Mouse (Mus musculus) cortical plate, adult 2 months (tissue): ENCODE data around the gene Rasal3. TPM values are rescaled to one million over a fixed set of nuclear protein-coding genes. Genes with fewer than 3 reads are reported as not detected.

ENCODE experiments used
- H3K27ac ChIP-seq: fragments of 200-500 bp; 2 replicates; pipeline ENCODE4 v1.5.1; 2012; ENCODE audit warnings: low read length, control low read depth, inconsistent platforms; ENCODE audit not compliant: insufficient read depth
- H3K4me1 ChIP-seq: fragments of 200-500 bp; 2 replicates; pipeline ENCODE4 v1.6.1; 2011; ENCODE audit warnings: low read length; ENCODE audit not compliant: control insufficient read depth, insufficient read depth
- H3K4me3 ChIP-seq: fragments of 200-500 bp; 2 replicates; pipeline ENCODE4 v1.5.1; 2011; ENCODE audit warnings: mild to moderate bottlenecking, low read length, control low read depth; ENCODE audit not compliant: insufficient read depth
- CTCF ChIP-seq: fragments of 200-500 bp; IDR thresholded peaks from 2 replicates; pipeline ENCODE4 v1.5.1; 2011; ENCODE audit warnings: mild to moderate bottlenecking, control low read depth, low read length; ENCODE audit not compliant: insufficient read depth; ENCODE audit errors: extremely low read depth
- POLR2A ChIP-seq: fragments of 200-500 bp; IDR thresholded peaks from 2 replicates; pipeline ENCODE4 v1.6.1; 2011; ENCODE audit warnings: mild to moderate bottlenecking, low read length, control low read depth; ENCODE audit not compliant: insufficient read depth; ENCODE audit errors: extremely low read depth
- polyA plus RNA-seq: library from polyadenylated mRNA; depleted of rRNA; stranded (reverse); fragments of >200 nt; gene quantifications from 2 replicates; pipeline ENCODE4 v1.2.3, GENCODE M21; 2012; rRNA removed

The Rasal3 gene
- polyA plus RNA-seq, 1 experiment, result 4.8 TPM

- H3K4me3 ChIP-seq, result peak overlapping the region; percentile 89; the same call in 1 of the 2 replicates
- no peak for TF ChIP-seq POLR2A
- no peak for TF ChIP-seq CTCF
- no peak overlapping the region for H3K27ac ChIP-seq
- peaks cover 4% of the 10 kb centered on the region; the same call in 1 of the 2 replicates for H3K4me1 ChIP-seq
These were observed 55.0 kb downstream of the Rasal3 start for GRCm38 (mm10) chr17:32348406-32348805.

GRCm38 (mm10) chr17:32341102-32341501 is 62.3 kb downstream of the Rasal3 start:
- Histone ChIP-seq H3K4me3 (no peak overlapping the region), H3K27ac (no peak overlapping the region; the same call in 1 of the 2 replicates), H3K4me1 (peaks cover 1% of the 10 kb centered on the region; the same call in 1 of the 2 replicates)
- TF ChIP-seq POLR2A, result no peak
- no peak for TF ChIP-seq CTCF

Other genes starting within 250 kb of the Rasal3 start
- 7.5 and 7.8 TPM in 2 replicates for gene Notch3, start 236.7 kb downstream of the Rasal3 start, polyA plus RNA-seq
- gene Ephx3, start 214.0 kb downstream of the Rasal3 start, polyA plus RNA-seq, result 0.56 and 0.91 TPM in 2 replicates
- 43.5 and 43.9 TPM in 2 replicates for gene Brd4, start 118.9 kb downstream of the Rasal3 start, polyA plus RNA-seq
- gene Akap8, start 82.3 kb downstream of the Rasal3 start, polyA plus RNA-seq, result 87.3 and 95.9 TPM in 2 replicates
- gene Akap8l, start 53.0 kb downstream of the Rasal3 start, polyA plus RNA-seq, result 363 and 441 TPM in 2 replicates
- gene Wiz, start 14.1 kb downstream of the Rasal3 start, polyA plus RNA-seq, result 36.9 and 37.8 TPM in 2 replicates
- not detected in 2 replicates for gene Pglyrp2, start 20.6 kb upstream of the Rasal3 start, polyA plus RNA-seq
- gene Cyp4f39, start 49.1 kb upstream of the Rasal3 start, polyA plus RNA-seq, result not detected in 2 replicates
- 3.7 and 4.2 TPM in 2 replicates for gene Cyp4f17, start 102.5 kb upstream of the Rasal3 start, polyA plus RNA-seq
- gene Cyp4f16, start 133.0 kb upstream of the Rasal3 start, polyA plus RNA-seq, result 8.1 and 9.0 TPM in 2 replicates
- not detected in 2 replicates for gene Cyp4f37, start 217.7 kb upstream of the Rasal3 start, polyA plus RNA-seq